Mouse (Mus musculus): ENCODE data around the gene Hrasls5.

Hrasls5 gene

GRCm38 (mm10) chr19:7606801-7607689 is 5.3 kb upstream of the Hrasls5 start, which contains the start of gene Lgals12:
TSS of gene Lgals12 (minus strand) at chr19:7607193.
- DNase-seq (ENCODE audit: low spot score in 2 of 2): peak; percentile 53 to 61

GRCm38 (mm10) chr19:7607690-7608201 is 4.6 kb upstream of the Hrasls5 start:
- DNase-seq (ENCODE audit: low spot score in 2 of 2): no peak

DNA sequence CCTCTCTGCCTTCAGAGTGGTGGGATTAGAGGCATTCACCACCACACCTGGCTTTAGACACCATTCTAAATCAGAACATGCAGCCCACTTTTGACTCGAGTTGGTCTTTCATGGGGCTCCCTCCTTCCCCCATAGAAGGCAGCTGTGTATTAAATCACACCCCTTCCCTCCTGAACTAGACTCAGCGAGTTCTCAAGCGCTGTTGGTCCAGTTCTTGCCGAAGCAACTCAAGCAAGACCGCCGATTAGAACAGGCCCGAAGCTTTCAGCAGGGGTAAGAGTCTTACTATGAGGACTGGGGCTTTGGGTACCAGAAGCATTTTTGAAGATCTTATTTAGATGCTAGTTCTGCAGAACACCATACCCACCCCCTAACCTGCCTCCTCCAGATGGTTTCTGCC is 810 bp downstream of the Hrasls5 start:
- no peak for DNase-seq (ENCODE audit: low spot score in 2 of 2)

DNA sequence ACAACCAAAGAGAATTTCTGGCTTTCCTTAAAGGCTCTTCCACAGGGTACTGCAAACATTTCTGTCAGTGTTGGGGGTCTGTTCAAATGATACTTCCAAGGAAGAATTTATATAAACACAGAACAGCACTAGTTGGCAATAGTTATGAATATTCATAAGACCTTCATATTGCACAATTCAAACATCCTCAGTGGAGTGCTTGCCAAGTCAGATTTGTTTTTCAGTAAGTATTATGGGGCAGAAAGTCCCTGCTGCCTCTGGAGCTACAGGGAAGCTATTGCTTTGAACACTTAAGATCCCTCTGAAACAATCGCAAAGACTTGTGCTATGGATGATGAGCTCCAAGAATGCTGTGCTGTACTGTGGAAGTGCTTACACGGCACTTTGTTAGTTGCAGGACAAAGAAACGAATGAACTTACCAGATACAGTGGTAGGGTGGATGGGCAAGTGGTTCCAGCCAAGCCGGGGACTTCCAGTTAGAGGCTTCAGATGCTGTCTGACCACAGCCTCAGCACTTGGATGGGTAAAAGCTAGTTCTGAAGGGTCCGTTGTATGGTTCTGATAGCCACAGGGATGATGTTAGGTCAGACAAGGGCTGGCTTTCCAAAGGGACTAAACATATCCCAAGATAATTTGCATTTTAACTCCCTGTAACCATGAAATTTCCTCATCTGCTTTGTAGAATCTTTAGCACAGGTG is 4.0 kb downstream of the Hrasls5 start:
- no peak for DNase-seq (ENCODE audit: low spot score in 2 of 2)

DNA sequence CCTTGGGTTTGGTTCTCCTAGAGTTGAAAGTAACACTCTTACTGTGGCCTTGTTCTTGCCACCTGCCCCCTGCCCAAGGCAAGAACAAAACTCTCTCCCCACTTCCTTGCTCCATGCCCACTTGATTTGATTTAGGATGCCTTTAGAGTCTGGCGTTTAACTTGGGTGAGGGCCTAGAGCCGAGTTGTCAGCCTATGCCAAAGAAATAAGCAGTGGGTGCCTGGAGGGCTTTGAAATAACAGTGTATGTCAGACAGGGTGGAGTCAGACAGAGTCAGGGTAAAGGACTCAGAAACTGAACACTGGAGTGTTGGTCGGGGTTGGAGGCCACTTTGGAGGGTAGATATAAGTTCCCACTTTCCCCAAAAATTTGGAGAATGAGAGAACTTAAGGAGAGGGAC is 4.7 kb downstream of the Hrasls5 start:
- DNase-seq (ENCODE audit: low spot score in 2 of 2): no peak

DNA sequence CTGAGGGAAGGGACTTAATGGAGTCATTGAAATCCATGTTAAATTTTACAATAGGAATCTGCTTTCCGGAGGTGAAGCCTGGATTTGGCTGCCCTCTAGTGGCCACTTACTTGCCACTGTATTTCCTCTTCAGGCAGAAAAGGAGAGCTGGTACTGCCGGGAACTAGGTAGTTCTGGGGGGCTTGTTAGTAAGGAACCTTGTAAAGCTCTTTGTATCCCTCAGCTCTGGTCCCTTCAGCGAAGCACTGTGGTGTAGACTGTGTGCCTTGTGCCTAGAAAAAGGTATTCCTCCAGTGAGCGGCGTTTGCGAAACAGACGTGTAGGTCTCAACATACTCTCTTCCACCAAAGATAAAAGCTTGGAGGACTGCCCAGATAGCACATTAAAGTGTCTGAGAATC is 5.4 kb downstream of the Hrasls5 start:
- peak; percentile 71 to 79 for DNase-seq (ENCODE audit: low spot score in 2 of 2)

- no peak for DNase-seq (ENCODE audit: low spot score in 2 of 2)
Measured at GRCm38 (mm10) chr19:7633021-7633420, 20.7 kb downstream of the Hrasls5 start.

DNA sequence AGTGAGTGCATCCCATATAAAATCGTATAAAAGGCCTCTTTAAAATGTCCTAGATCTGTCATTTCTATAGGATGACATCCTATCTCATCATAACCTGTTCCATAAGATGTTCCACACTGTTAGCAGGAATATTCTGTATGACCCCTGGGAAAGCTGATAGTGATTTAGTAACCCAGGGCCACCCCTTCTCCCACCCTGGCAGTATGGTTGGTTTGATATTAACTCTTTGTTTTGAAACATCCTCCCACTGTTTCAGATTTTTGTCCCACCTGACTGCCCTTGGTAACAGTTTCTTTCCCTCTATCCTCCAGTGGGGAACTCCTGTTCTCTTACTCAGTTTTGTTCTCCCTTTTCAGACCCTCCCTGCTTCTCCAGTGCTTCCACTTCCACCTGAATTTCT is 21.4 kb downstream of the Hrasls5 start:
- DNase-seq (ENCODE audit: low spot score in 2 of 2): no peak

GRCm38 (mm10) chr19:7648913-7649666 is 36.7 kb downstream of the Hrasls5 start:
- DNase-seq (ENCODE audit: low spot score in 2 of 2): no peak

DNA sequence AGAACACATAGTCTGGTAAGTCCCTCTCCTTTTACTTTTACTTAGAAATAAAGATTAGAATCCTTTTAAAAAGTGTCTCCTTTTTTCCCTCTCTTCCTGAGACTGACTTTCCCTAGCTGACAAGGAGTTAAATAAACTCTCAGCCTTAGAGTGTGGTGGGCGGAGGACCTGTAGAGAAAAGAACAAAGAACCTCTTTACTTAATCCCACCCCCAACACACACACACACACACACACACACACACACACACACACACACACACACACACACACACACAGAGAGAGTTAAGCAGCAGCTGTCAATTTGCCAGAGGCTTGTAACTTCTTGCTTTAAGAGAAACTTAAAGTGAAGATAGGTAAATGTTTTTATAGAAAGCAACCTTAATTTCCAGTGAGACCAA is 59.7 kb downstream of the Hrasls5 start:
- no peak for DNase-seq (ENCODE audit: low spot score in 2 of 2)

DNA sequence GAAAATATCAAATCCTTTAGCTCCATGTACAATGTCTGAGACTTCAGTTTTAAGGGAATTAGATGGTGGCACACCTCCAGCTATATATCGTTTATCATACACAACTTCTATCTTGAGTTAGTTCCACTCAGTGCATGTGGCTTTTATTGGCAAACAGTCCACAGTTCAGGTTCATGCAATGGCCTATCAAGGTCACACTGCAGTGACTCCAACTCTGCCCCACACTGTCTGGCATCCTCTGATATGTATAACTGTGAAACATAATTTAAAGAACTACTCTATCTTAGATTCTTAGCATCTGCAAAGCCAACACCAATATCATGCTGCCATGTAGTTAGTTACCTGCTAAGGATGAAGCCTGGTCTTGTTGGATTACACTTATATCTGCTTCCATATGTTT is 75.6 kb downstream of the Hrasls5 start:
- DNase-seq (ENCODE audit: low spot score in 2 of 2): no peak

All from right cerebral cortex, postnatal 10 days (tissue).